Mouse (Mus musculus) thymus, adult 2 months (tissue): Measurements from ENCODE around the gene Clec2d.

Experiments
- CTCF ChIP-seq: fragments of 200-500 bp; IDR thresholded peaks from 2 replicates; pipeline ENCODE4 v1.5.1; 2012; ENCODE audit warnings: mild to moderate bottlenecking, control low read depth, low read length, moderate library complexity, borderline replicate concordance; ENCODE audit not compliant: control insufficient read depth, poor library complexity, insufficient read depth; ENCODE audit errors: extremely low read depth
- POLR2A ChIP-seq: fragments of 200-500 bp; IDR thresholded peaks from 2 replicates; pipeline ENCODE4 v1.6.1; 2012; ENCODE audit warnings: mild to moderate bottlenecking, low read length, control low read depth, moderate library complexity; ENCODE audit not compliant: control insufficient read depth, poor library complexity, insufficient read depth; ENCODE audit errors: extremely low read depth

GRCm38 (mm10) chr6:129204342-129204741 is 23.9 kb downstream of the Clec2d start:
- TF ChIP-seq CTCF, result no peak
- TF ChIP-seq POLR2A, result no peak
